Mouse (Mus musculus) cerebellum, adult 2 months (tissue): Measurements from ENCODE around the gene Kctd6. TPM values are rescaled to one million over a fixed set of nuclear protein-coding genes. Genes with fewer than 3 reads are reported as not detected.
"Not testable (repeated sequence)": the region's sequence is repeated elsewhere in the genome, so short reads cannot be mapped to it uniquely, and the experiment has no call there.

ENCODE experiments used
- DNase-seq, 2 experiments: peaks; one replicate each; pipeline ENCODE4 v3.0.0; 2021
- H3K27ac ChIP-seq: fragments of 200-500 bp; 2 replicates; pipeline ENCODE4 v1.5.1; 2012; ENCODE audit warnings: low read length, control low read depth, inconsistent platforms; ENCODE audit not compliant: insufficient read depth
- H3K27me3 ChIP-seq: fragments of 200-500 bp; 2 replicates; pipeline ENCODE4 v1.6.1; 2012; ENCODE audit warnings: inconsistent platforms, mild to moderate bottlenecking, low read length, moderate library complexity; ENCODE audit not compliant: control insufficient read depth, insufficient read depth
- H3K4me1 ChIP-seq: fragments of 200-500 bp; 2 replicates; pipeline ENCODE4 v1.6.1; 2011; ENCODE audit warnings: low read length; ENCODE audit not compliant: control insufficient read depth, insufficient read depth
- H3K4me3 ChIP-seq: fragments of 200-500 bp; replicated peaks from 2 replicates; pipeline ENCODE3; 2011; ENCODE audit warnings: mild to moderate bottlenecking, low read depth, low read length, control low read depth; ENCODE audit not compliant: insufficient read depth
- CTCF ChIP-seq: fragments of 200-500 bp; IDR thresholded peaks from 2 replicates; pipeline ENCODE4 v1.5.1; 2011; ENCODE audit warnings: low read depth, mild to moderate bottlenecking, control low read depth, low read length, moderate library complexity, borderline replicate concordance; ENCODE audit not compliant: insufficient read depth
- POLR2A ChIP-seq: fragments of 200-500 bp; IDR thresholded peaks from 2 replicates; pipeline ENCODE4 v1.6.1; 2011; ENCODE audit warnings: low read length, control low read depth, borderline replicate concordance; ENCODE audit not compliant: insufficient read depth
- WGBS: fragments of 180-500 bp; shearing (Covaris S2); methylation state at CpG from one replicate; pipeline ENCODE4 v1.1.7; 2018; 5-methylcytosine and 5-hydroxymethylcytosine counted together
- polyA plus RNA-seq: library from polyadenylated mRNA; depleted of rRNA; stranded (reverse); fragments of >200 nt; gene quantifications from 2 replicates; pipeline ENCODE4 v1.2.3, GENCODE M21; 2012; rRNA removed

The Kctd6 gene
- polyA plus RNA-seq, 1 experiment: 35.8 TPM

GRCm38 (mm10) chr14:8264378-8264777 lies 50.4 kb downstream of the Kctd6 start:
- TF ChIP-seq POLR2A (no peak), CTCF (no peak)
- 100% methylated on average over 1 of the region's 1 CpGs for WGBS
- H3K4me1 ChIP-seq: no peaks in the 10 kb centered on the region
- H3K4me3 ChIP-seq: no peak overlapping the region
- no peaks in the 10 kb centered on the region for H3K27me3 ChIP-seq
- no peak overlapping the region for H3K27ac ChIP-seq
- no peak for DNase-seq

GRCm38 (mm10) chr14:8271281-8271680 lies 57.3 kb downstream of the Kctd6 start:
- not testable (repeated sequence) for H3K27ac ChIP-seq, H3K4me3 ChIP-seq, DNase-seq, H3K27me3 ChIP-seq, H3K4me1 ChIP-seq
- 83% methylated on average over 8 of the region's 8 CpGs for WGBS

Other genes starting within 250 kb of the Kctd6 start
- 0.02 TPM in 1 of 2 replicates, not detected in the other for gene Dnase1l3, start 219.6 kb upstream of the Kctd6 start, polyA plus RNA-seq
- gene Abhd6, start 211.2 kb upstream of the Kctd6 start, polyA plus RNA-seq: 56.0 and 59.1 TPM in 2 replicates
- 27.5 and 36.2 TPM in 2 replicates for gene Rpp14, start 133.8 kb upstream of the Kctd6 start, polyA plus RNA-seq
- gene Pxk, start 115.9 kb upstream of the Kctd6 start, polyA plus RNA-seq: 66.7 and 67.7 TPM in 2 replicates
- 275 and 279 TPM in 2 replicates for gene Pdhb, start 41.1 kb upstream of the Kctd6 start, polyA plus RNA-seq
- gene Acox2, start 45.2 kb downstream of the Kctd6 start, polyA plus RNA-seq: 0.41 and 0.55 TPM in 2 replicates
- 351 and 468 TPM in 2 replicates for gene Fam107a, start 103.9 kb downstream of the Kctd6 start, polyA plus RNA-seq
- not detected in 2 replicates for gene Oit1, start 164.6 kb downstream of the Kctd6 start, polyA plus RNA-seq